Mouse (Mus musculus) layer of hippocampus, postnatal 14 days (tissue): ENCODE data around the gene Gpn2. TPM values are rescaled to one million over a fixed set of nuclear protein-coding genes. Genes with fewer than 3 reads are reported as not detected.

Experiments
- DNase-seq, 2 experiments: peaks; one replicate each; pipeline ENCODE4 v3.0.0; 2021 to 2022; ENCODE audit warnings: low spot score in 2 of 2, mixed read lengths in 1 of 2
- long read RNA-seq, 2 experiments: library from polyadenylated mRNA; stranded (forward); transcript quantifications; one replicate each; pipeline ENCODE4 v2.0.0; 2021
- total RNA-seq, 2 experiments: library from RNA; stranded (reverse); gene quantifications; 2 replicates each; pipeline ENCODE4 v1.2.3; 2021

Gpn2 gene
- 10 to 100 TPM; 11.1 to 11.4 TPM for total RNA-seq
- long read RNA-seq, experiment 1, transcript Gpn2-201 (5 exons, 1,367 nt) = major isoform, 9 of 11 reads
- long read RNA-seq, experiment 1, partial matches to known transcripts = 0 of 11 reads
- long read RNA-seq, experiment 1, other reads (novel, unspliced or antisense) = 1 of 11 reads
- long read RNA-seq, experiment 2, transcript Gpn2-202 (5 exons, 996 nt) = minor isoform, 5 of 20 reads
- long read RNA-seq, experiment 2, transcript Gpn2-201 (5 exons, 1,367 nt) = major isoform, 11 of 20 reads
- long read RNA-seq, experiment 2, partial matches to known transcripts = 0 of 20 reads
- long read RNA-seq, experiment 2, other reads (novel, unspliced or antisense) = 4 of 20 reads

- DNase-seq = peak; percentile 71 to 86
Observed at GRCm38 (mm10) chr4:133584059-133584951, at the start of gene Gpn2. Gpn2 (plus strand) TSS chr4:133584362.

GRCm38 (mm10) chr4:133536081-133536480 is 48.1 kb upstream of the Gpn2 start:
- no peak for DNase-seq

DNA sequence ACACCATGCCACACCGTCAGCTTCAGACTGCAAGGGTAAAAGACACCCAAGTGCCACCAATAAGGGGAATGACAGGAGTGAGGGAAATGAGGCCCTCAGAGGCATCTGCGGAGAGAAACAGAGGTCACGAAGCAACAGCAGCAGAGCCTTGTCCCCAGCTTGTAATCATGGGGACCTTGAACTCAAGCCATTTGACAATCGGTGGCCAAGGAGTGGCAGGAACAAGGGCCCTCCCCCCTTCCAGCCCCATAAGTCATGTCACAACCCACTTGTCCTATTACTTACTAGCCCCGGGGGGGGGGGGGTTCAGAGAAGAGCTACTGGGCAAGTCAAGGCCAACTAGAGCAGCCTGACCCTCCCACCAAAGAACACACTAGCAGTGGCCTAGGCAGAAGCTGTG is 47.5 kb upstream of the Gpn2 start:
- DNase-seq = no peak

GRCm38 (mm10) chr4:133545272-133546231 is 38.6 kb upstream of the Gpn2 start, which contains the start of gene Nudc:
Nudc (minus strand) TSS chr4:133545996.
- DNase-seq = peak; percentile 93 to 97

DNA sequence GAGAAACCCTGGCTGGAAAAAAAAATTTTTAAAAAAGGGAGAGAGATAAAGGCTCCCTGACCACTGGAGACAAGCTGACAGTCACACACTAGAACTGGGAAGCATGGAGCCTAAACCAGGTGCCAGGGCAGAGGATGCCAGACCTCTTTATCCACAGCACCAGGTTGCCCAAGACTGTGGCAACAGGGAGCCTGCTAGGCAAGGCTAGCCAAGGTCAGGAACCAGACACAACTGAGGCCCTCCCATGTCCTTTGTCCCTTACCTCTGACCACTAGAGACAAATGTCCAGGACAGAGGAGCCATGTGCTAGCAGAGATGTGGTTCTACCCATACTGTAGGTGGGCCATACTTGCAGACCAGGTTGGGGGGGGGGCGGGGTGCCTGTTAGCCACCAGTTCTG is 32.1 kb upstream of the Gpn2 start:
- DNase-seq = no peak

- no peak for DNase-seq
Observed at GRCm38 (mm10) chr4:133552768-133553447, 31.3 kb upstream of the Gpn2 start, which contains the start of gene Nr0b2. Nr0b2 (plus strand) TSS chr4:133553376.

GRCm38 (mm10) chr4:133553448-133554330 is 30.5 kb upstream of the Gpn2 start:
- no peak for DNase-seq

GRCm38 (mm10) chr4:133557041-133557717 is 27.0 kb upstream of the Gpn2 start:
- DNase-seq = no peak

- no peak for DNase-seq
Observed at GRCm38 (mm10) chr4:133559846-133560245, 24.3 kb upstream of the Gpn2 start.

DNA sequence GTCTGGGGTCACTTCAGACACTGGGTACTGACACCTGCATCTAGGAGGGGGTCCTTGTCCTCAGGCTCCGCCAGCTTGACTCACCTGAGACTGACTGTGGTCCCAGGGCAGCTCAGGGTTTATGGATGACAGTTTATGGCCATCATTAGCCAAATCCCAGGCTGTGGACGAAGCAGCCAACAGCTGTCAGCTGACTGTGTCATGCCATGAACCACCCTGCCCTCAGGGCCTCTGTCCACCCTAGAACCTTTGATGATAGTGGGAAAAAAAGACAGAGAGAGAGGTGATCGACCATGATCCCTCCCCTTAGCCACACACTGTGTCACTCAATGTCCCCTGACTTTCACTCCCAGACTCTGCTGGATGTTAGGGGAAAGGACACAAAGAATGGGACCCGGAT is 22.5 kb upstream of the Gpn2 start:
- no peak for DNase-seq

- peak in 1 of 2 experiments; percentile 16 for DNase-seq
Observed at GRCm38 (mm10) chr4:133563123-133563571, 21.0 kb upstream of the Gpn2 start.

DNA sequence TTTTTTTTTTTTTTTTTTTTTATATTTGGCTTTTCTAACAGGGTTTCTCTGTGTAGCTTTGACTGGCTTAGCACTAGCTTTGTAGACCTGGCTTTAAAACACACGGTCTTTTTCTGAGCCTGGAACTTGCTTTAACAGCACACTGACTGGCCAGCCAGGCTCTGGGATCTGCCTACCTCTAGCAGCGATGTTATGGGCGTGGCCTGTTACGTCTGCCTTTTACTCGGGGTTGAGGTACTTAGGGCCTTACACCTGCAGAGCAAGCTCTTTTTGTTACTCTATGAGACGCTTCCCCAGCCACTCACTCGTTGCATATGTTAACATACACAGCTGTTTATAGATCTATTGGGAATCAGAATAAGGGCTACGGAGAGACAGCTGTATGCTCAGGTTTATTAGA is 16.9 kb upstream of the Gpn2 start:
- no peak for DNase-seq

DNA sequence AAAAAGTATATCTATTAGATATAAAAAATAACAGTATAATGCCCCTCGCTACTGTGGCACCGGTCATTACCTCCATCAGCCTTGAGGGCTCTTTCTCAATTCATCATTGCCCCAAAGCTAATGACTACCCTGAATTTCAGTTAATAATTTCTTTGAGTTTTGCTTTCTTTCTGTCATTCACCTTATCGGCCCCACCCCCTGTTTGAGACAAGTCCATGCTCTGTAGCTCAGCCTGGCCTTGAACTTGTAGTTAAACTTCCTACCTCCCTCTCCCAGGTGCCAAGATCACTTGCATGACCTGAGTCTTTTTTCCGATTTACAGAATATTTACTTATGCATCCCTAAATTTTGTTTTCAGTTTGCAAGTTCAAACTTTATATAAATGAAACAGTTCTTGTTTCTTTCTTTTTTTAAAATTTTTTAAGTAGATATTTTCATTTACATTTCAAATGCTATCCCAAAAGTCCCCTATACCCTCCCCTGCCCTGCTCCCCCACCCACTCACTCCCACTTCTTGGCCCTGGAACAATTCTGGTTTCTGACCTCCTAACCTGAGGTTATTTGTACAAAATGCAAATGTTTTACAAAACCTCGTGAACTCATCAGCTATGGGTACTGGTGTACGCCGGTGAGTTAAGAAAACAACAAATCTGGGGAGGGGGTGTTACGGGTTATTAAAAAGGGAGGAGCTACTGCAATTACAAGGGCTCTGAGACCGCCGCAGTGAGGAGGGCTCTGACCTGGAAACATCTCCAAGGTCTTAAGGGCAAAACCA is 14.7 kb upstream of the Gpn2 start:
- DNase-seq = no peak

GRCm38 (mm10) chr4:133570066-133570466 is 14.1 kb upstream of the Gpn2 start:
- no peak for DNase-seq

GRCm38 (mm10) chr4:133574070-133574842 is 9.9 kb upstream of the Gpn2 start, which contains the start of gene Gpatch3:
Gpatch3 (plus strand) TSS chr4:133574745.
- DNase-seq = peak; percentile 89 to 94

DNA sequence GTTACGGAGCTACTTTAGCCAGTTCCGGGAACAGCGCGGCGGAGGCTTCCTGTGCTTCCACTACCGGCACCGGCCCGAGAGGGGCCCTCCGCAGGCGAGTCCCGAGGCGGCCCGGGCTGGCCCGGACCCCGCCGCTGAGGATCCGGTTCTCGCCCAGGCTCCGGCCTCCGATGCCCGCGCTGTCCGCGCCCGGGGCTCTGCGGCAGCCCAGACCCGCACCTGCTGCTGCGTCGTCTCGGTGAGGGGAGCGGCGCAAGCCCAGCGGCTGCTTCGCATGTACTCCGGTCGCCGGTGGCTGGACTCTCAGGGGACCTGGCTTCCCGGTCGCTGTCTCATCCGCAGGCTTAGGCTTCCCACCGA is 9.3 kb upstream of the Gpn2 start:
- DNase-seq = no peak

- DNase-seq = no peak
Observed at GRCm38 (mm10) chr4:133577983-133578382, 6.2 kb upstream of the Gpn2 start.
